Comparison of ENCODE assay signal across 8 mouse cellular contexts in genomic region chr16:23226601-23227351, GRCm38 (mm10). TPM values are rescaled to one million over a fixed set of nuclear protein-coding genes. Genes with fewer than 3 reads are reported as not detected.
DNase-seq lines count a peak whose midpoint lies in the region; ATAC-seq and TF ChIP-seq lines count a peak whose summit lies in the region.

No protein-coding gene starts in this region.

- WGBS in embryonic facial prominence, embryonic 12.5 days = 6% methylated on average over 14 of the region's 14 CpGs
- WGBS in midbrain, embryonic 12.5 days = 9% methylated on average over 14 of the region's 14 CpGs

- H3K4me1 ChIP-seq in CH12.LX (ENCODE audit: control insufficient read depth in 1 of 2, insufficient read depth in 2 of 2) = peaks cover 3 to 53% of the 10 kb centered on the region in 2 experiments
- H3K4me1 ChIP-seq in embryonic facial prominence, embryonic 12.5 days = peaks cover 20% of the 10 kb centered on the region
- peaks cover 24% of the 10 kb centered on the region for H3K4me1 ChIP-seq in midbrain, embryonic 12.5 days

- dilution Hi-C loops in CH12.LX (cut with MboI; ENCODE audit: extremely low pct_ligation_motif_present, extremely low pct_unique_long_range_greater_than_20kb, low sequenced_read_pairs) = no loop called here

- no peak for TF ChIP-seq RAD21 in CH12.LX (IDR thresholded peaks at IDR 0.05; ENCODE audit: low read depth, low read length)

- intact Hi-C loops in heart, postnatal 25 days (cut with DNase I) = loop anchor here (2.0 to 5.0 kb wide), 2 partner anchors 44 to 119 kb away; partner anchors contain the start of gene Eif4a2

- DNase-seq in A20 (ENCODE audit: low read depth, low spot score) (peak; percentile 64), CH12.LX (ENCODE audit: extremely low read depth) (no peak)
- peak; percentile 16 for DNase-seq in heart, postnatal 25 days (ENCODE audit: low spot score)
- peak; percentile 43 to 46 for DNase-seq in layer of hippocampus, postnatal 36 days
- peak; percentile 16 to 35 for DNase-seq in thymus, postnatal 10 days (ENCODE audit: low spot score in 2 of 2)
- no peak for DNase-seq in ovary, postnatal 10 days (ENCODE audit: low spot score)

- peak overlapping the region; percentile 70 to 89 (median 74) for H3K4me3 ChIP-seq in CH12.LX (replicated peaks in 1 of 3; ENCODE audit: low read depth in 2 of 3, low read length in 2 of 3, poor library complexity in 1 of 3)
- H3K4me3 ChIP-seq in embryonic facial prominence, embryonic 12.5 days = peak overlapping the region; percentile 77
- H3K4me3 ChIP-seq in midbrain, embryonic 12.5 days = peak overlapping the region; percentile 78

- TF ChIP-seq EP300 in CH12.LX (IDR thresholded peaks at IDR 0.05; ENCODE audit: low read length) = no peak

- ATAC-seq in embryonic facial prominence, embryonic 12.5 days (ENCODE audit: insufficient number of reproducible peaks, insufficient read depth, low FRiP score, low TSS enrichment) = no peak
- ATAC-seq in midbrain, embryonic 12.5 days (ENCODE audit: low FRiP score, low read depth) = 0 out of 2 replicates have a peak, but pooled peaks have one; percentile 34

- peak overlapping the region; percentile 51 for H3K9ac ChIP-seq in CH12.LX (ENCODE audit: insufficient read depth, low read depth)
- peak overlapping the region; percentile 89 for H3K9ac ChIP-seq in embryonic facial prominence, embryonic 12.5 days
- H3K9ac ChIP-seq in midbrain, embryonic 12.5 days (replicated peaks) = peak overlapping the region; percentile 95

- no peaks in the 10 kb centered on the region for H3K27me3 ChIP-seq in CH12.LX (replicated peaks)
- no peaks in the 10 kb centered on the region for H3K27me3 ChIP-seq in embryonic facial prominence, embryonic 12.5 days
- 0 out of 2 replicates have a peak, but pooled peaks cover 8% of the 10 kb centered on the region for H3K27me3 ChIP-seq in midbrain, embryonic 12.5 days

- no peaks in the 10 kb centered on the region for H3K79me2 ChIP-seq in CH12.LX (replicated peaks; ENCODE audit: control insufficient read depth, extremely low read depth, insufficient read depth, poor library complexity, severe bottlenecking)

- H3K27ac ChIP-seq in CH12.LX (ENCODE audit: insufficient read depth, low read depth) = no peak overlapping the region
- peak overlapping the region; percentile 94 for H3K27ac ChIP-seq in embryonic facial prominence, embryonic 12.5 days
- H3K27ac ChIP-seq in midbrain, embryonic 12.5 days (replicated peaks) = peak overlapping the region; percentile 92

- no peak for TF ChIP-seq POLR2A in CH12.LX (IDR thresholded peaks at IDR 0.05; ENCODE audit: low read depth, low read length)

- H3K9me3 ChIP-seq in CH12.LX (replicated peaks; ENCODE audit: low read length) = no peaks in the 10 kb centered on the region
- no peaks in the 10 kb centered on the region for H3K9me3 ChIP-seq in embryonic facial prominence, embryonic 12.5 days
- no peaks in the 10 kb centered on the region for H3K9me3 ChIP-seq in midbrain, embryonic 12.5 days

- H3K36me3 ChIP-seq in CH12.LX (replicated peaks in 1 of 2; ENCODE audit: control insufficient read depth in 1 of 2, insufficient read depth in 1 of 2, low read length in 1 of 2) = peaks cover 0 to 8% of the 10 kb centered on the region in 2 experiments
- no peaks in the 10 kb centered on the region for H3K36me3 ChIP-seq in embryonic facial prominence, embryonic 12.5 days
- H3K36me3 ChIP-seq in midbrain, embryonic 12.5 days = no peaks in the 10 kb centered on the region

- in situ Hi-C loops in CH12.LX (cut with MboI; ENCODE audit: low pct_ligation_motif_present, low pct_unique_long_range_greater_than_20kb, low sequenced_read_pairs) = loop anchor here (5.0 kb wide), 2 partner anchors 46 to 74 kb away; no protein-coding TSS in a partner anchor

- H3K4me2 ChIP-seq in CH12.LX (ENCODE audit: insufficient read depth, low read depth, poor library complexity, severe bottlenecking) = peak overlapping the region; percentile 84
- H3K4me2 ChIP-seq in embryonic facial prominence, embryonic 12.5 days (replicated peaks) = peak overlapping the region; percentile 89
- peak overlapping the region; percentile 88 for H3K4me2 ChIP-seq in midbrain, embryonic 12.5 days (replicated peaks)

- TF ChIP-seq CTCF in CH12.LX (conservative IDR thresholded peaks at IDR 0.05 in 1 of 2, IDR thresholded peaks at IDR 0.05 in 1 of 2; ENCODE audit: low read depth in 2 of 2, low read length in 2 of 2) = no peak

TF ChIP-seq in CH12.LX, 34 proteins besides CTCF, POLR2A, EP300 and RAD21:
- TF ChIP-seq JUND (conservative IDR thresholded peaks at IDR 0.05; ENCODE audit: low read depth, low read length) = no peak
- no peak for TF ChIP-seq PAX5 (IDR thresholded peaks at IDR 0.05; ENCODE audit: low read length)
- no peak for TF ChIP-seq TBP (conservative IDR thresholded peaks at IDR 0.05; ENCODE audit: low read depth, low read length)
- TF ChIP-seq POLR2AphosphoS2 (IDR thresholded peaks at IDR 0.05; ENCODE audit: low read depth, low read length) = no peak
- no peak for TF ChIP-seq CHD1 (IDR thresholded peaks at IDR 0.05; ENCODE audit: low read depth, low read length)
- TF ChIP-seq MAZ (IDR thresholded peaks at IDR 0.05; ENCODE audit: low read depth, low read length) = no peak
- TF ChIP-seq ZC3H11A (IDR thresholded peaks at IDR 0.05; ENCODE audit: low read depth, low read length) = no peak
- no peak for TF ChIP-seq JUN (IDR thresholded peaks at IDR 0.05; ENCODE audit: insufficient read depth, low read depth, low read length)
- no peak for TF ChIP-seq ZKSCAN1 (IDR thresholded peaks at IDR 0.05; ENCODE audit: borderline replicate concordance, low read depth, low read length)
- TF ChIP-seq SMC3 (IDR thresholded peaks at IDR 0.05; ENCODE audit: low read depth, low read length) = no peak
- no peak for TF ChIP-seq MXI1 (IDR thresholded peaks at IDR 0.05; ENCODE audit: low read depth, low read length)
- TF ChIP-seq ELF1 (IDR thresholded peaks at IDR 0.05; ENCODE audit: low read depth, low read length) = no peak
- TF ChIP-seq ZNF384 (IDR thresholded peaks at IDR 0.05; ENCODE audit: low read depth, low read length) = no peak; the same call in 1 of the 2 replicates
- no peak for TF ChIP-seq MAFK (IDR thresholded peaks at IDR 0.05; ENCODE audit: insufficient replicate concordance, low read length)
- no peak for TF ChIP-seq KAT2A (IDR thresholded peaks at IDR 0.05; ENCODE audit: insufficient replicate concordance, low read length)
- TF ChIP-seq MEF2A (IDR thresholded peaks at IDR 0.05; ENCODE audit: borderline replicate concordance, low read depth, low read length) = no peak
- TF ChIP-seq MYC (IDR thresholded peaks at IDR 0.05; ENCODE audit: low read depth, low read length) = no peak
- no peak for TF ChIP-seq E2F4 (IDR thresholded peaks at IDR 0.05; ENCODE audit: insufficient replicate concordance, low read depth, low read length)
- TF ChIP-seq USF2 (conservative IDR thresholded peaks at IDR 0.05; ENCODE audit: low read depth, low read length) = no peak
- TF ChIP-seq HCFC1 (IDR thresholded peaks at IDR 0.05; ENCODE audit: low read depth, low read length) = no peak

RNA-seq across cellular contexts. Expression of gene St6gal1, which starts 2.2 kb away (rescaled TPM):
- total RNA-seq in CH12.LX (2012; rRNA removed) (60.6 and 64.5 TPM in 2 replicates), CH12.LX (2014; rRNA removed) (56.8 and 67.8 TPM in 2 replicates)
- 156 and 168 TPM in 2 replicates for polyA plus RNA-seq in CH12.LX (2012; ENCODE audit: insufficient read length, low read depth)
- 29.6 and 31.7 TPM in 2 replicates for polyA plus RNA-seq in embryonic facial prominence, embryonic 12.5 days (2016; fragmentation: Nextera tagmentation; extraction: Ambion mirVana)
- 10 to 100 TPM; 11.5 to 11.7 TPM for total RNA-seq in heart, postnatal 25 days (2021)
- total RNA-seq in layer of hippocampus, postnatal 36 days (2021) = 10 to 100 TPM; 16.5 to 18.1 TPM
- 39.9 and 46.6 TPM in 2 replicates for polyA plus RNA-seq in midbrain, embryonic 12.5 days (2016; fragmentation: Nextera tagmentation; extraction: Ambion mirVana)

Comparison
In these comparisons a context has a peak if more than half of its experiments do, and no peak if none do; other contexts are left out.
1. DNase-seq: peak in A20 (single experiment), heart, postnatal 25 days (single experiment), layer of hippocampus, postnatal 36 days (2 of 2) and thymus, postnatal 10 days (2 of 2); none in CH12.LX (single experiment) and ovary, postnatal 10 days (single experiment).
2. Peak in every context shown above with its lines, with median percentiles within 50 percentile points of each other: H3K4me2 ChIP-seq, H3K4me3 ChIP-seq and H3K9ac ChIP-seq.